12 mouse cellular contexts compared by ENCODE assay signal in the genomic region with DNA sequence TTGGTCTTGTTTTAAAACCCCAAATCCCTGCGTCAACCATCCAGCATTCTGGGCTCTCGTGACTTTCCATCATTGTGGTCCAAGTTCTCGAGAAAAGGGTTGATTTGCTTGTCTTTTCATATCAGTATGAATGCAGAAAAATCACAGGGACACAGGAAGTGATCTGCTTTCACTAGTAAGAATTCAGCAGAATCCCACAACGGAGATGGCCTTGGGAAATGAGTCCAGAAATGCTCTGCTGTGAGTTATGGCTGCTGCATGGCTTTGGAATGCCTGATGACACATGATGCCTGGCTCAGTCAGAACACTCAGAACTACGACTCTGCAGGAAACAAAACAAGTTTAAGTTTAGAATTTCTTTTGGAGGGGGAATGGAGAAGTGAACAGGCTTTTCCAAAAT.
DNase-seq lines count a peak whose midpoint lies in the region.
"Had no signal": no experiment of that assay in that cellular context is flagged by ENCODE, and none has a peak within 500 bp of the region (broad histone marks: within the 10 kb centered on the region; RNA-seq: fewer than 3 reads in every experiment).

No protein-coding gene starts in this region.

- DNase-seq in kidney, postnatal 14 days = peak; percentile 25
- no peak for DNase-seq in kidney, adult 9 months
- DNase-seq in ovary, postnatal 36 days (ENCODE audit: low spot score) = peak; percentile 4
- DNase-seq in ovary, postnatal 10 days (ENCODE audit: low spot score) = no peak
- DNase-seq in adrenal gland, postnatal 25 days = peak; percentile 38
- DNase-seq in thymus, postnatal 10 days (ENCODE audit: low spot score in 2 of 2) = no peak
- DNase-seq in testis, postnatal 10 days (ENCODE audit: low spot score) = no peak
- DNase-seq: cerebellum, adult 9-10 months; forebrain, postnatal 0 days; gastrocnemius, adult 2 months; liver, embryonic 13.5 days; right cerebral cortex, adult 18-20 months had no signal

Comparison
In these comparisons a context has a peak if more than half of its experiments do, and no peak if none do; other contexts are left out.
1. DNase-seq: peak in kidney, postnatal 14 days (single experiment), ovary, postnatal 36 days (single experiment) and adrenal gland, postnatal 25 days (single experiment); none in kidney, adult 9 months (single experiment), ovary, postnatal 10 days (single experiment), thymus, postnatal 10 days (0 of 2) and testis, postnatal 10 days (single experiment).